Mouse (Mus musculus) liver, embryonic 14.5 days (tissue): ENCODE results near the gene Tmprss6.

Experiments used
- CTCF ChIP-seq: IDR thresholded peaks from 2 replicates; pipeline ENCODE4 v1.5.1; 2016; ENCODE audit warnings: antibody characterized with exemption, low read depth, control low read depth
- EP300 ChIP-seq: IDR thresholded peaks from 2 replicates; pipeline ENCODE4 v1.6.1; 2016; ENCODE audit warnings: antibody characterized with exemption, low read depth

GRCm38 (mm10) chr15:78403301-78403741 is 65.1 kb downstream of the Tmprss6 start:
- TF ChIP-seq EP300 (no peak), CTCF (no peak)
